Mouse (Mus musculus) layer of hippocampus, adult 18-20 months (tissue): ENCODE data around the gene Bcl2l14. TPM values are rescaled to one million over a fixed set of nuclear protein-coding genes. Genes with fewer than 3 reads are reported as not detected.

ENCODE experiments used
- DNase-seq, 2 experiments: peaks; one replicate each; pipeline ENCODE4 v3.0.0; 2022; ENCODE audit warnings: low spot score in 2 of 2
- total RNA-seq, 2 experiments: library from RNA; stranded (reverse); gene quantifications; 2 replicates each; pipeline ENCODE4 v1.2.3; 2021

Bcl2l14 gene
- total RNA-seq, 2 experiments from 2014 or later: not detected

- peak in 1 of 2 experiments; percentile 67 for DNase-seq
These were observed 7.0 kb downstream of the Bcl2l14 start for GRCm38 (mm10) chr6:134402914-134403683.

- DNase-seq: no peak
These were observed 7.6 kb downstream of the Bcl2l14 start for GRCm38 (mm10) chr6:134403684-134404070.

- no peak for DNase-seq
These were observed 11.1 kb downstream of the Bcl2l14 start for GRCm38 (mm10) chr6:134407226-134407625.

GRCm38 (mm10) chr6:134413706-134414531, 17.8 kb downstream of the Bcl2l14 start:
- DNase-seq: no peak

- no peak for DNase-seq
These were observed 18.4 kb downstream of the Bcl2l14 start for GRCm38 (mm10) chr6:134414532-134414883.

- no peak for DNase-seq
These were observed 20.5 kb downstream of the Bcl2l14 start for GRCm38 (mm10) chr6:134416556-134417105.

GRCm38 (mm10) chr6:134417886-134418285, 21.8 kb downstream of the Bcl2l14 start:
- no peak for DNase-seq

GRCm38 (mm10) chr6:134420375-134420774, 24.3 kb downstream of the Bcl2l14 start:
- DNase-seq: no peak

GRCm38 (mm10) chr6:134421921-134422320, 25.8 kb downstream of the Bcl2l14 start:
- no peak for DNase-seq

- peak; percentile 48 to 84 for DNase-seq
These were observed 29.1 kb downstream of the Bcl2l14 start for GRCm38 (mm10) chr6:134425216-134425717.

GRCm38 (mm10) chr6:134427165-134427564, 31.0 kb downstream of the Bcl2l14 start:
- no peak for DNase-seq

- DNase-seq: no peak
These were observed 32.3 kb downstream of the Bcl2l14 start for GRCm38 (mm10) chr6:134428455-134428854.

- DNase-seq: no peak
These were observed 34.2 kb downstream of the Bcl2l14 start for GRCm38 (mm10) chr6:134430161-134430799.

GRCm38 (mm10) chr6:134431583-134431982, 35.5 kb downstream of the Bcl2l14 start:
- no peak for DNase-seq

GRCm38 (mm10) chr6:134433281-134433680, 37.2 kb downstream of the Bcl2l14 start:
- no peak for DNase-seq

GRCm38 (mm10) chr6:134434044-134434443, 37.9 kb downstream of the Bcl2l14 start:
- DNase-seq: no peak

- DNase-seq: no peak
These were observed 38.8 kb downstream of the Bcl2l14 start for GRCm38 (mm10) chr6:134434866-134435390.

- no peak for DNase-seq
These were observed 40.8 kb downstream of the Bcl2l14 start for GRCm38 (mm10) chr6:134436955-134437354.

- DNase-seq: peak; percentile 26 to 60
These were observed 43.4 kb downstream of the Bcl2l14 start for GRCm38 (mm10) chr6:134439401-134440021.

- DNase-seq: no peak
These were observed 43.9 kb downstream of the Bcl2l14 start for GRCm38 (mm10) chr6:134440023-134440422.

GRCm38 (mm10) chr6:134441716-134442115, 45.6 kb downstream of the Bcl2l14 start:
- DNase-seq: no peak
